Mouse (Mus musculus) small intestine, adult 2 months (tissue): Measurements from ENCODE around the gene Rfxap. TPM values are rescaled to one million over a fixed set of nuclear protein-coding genes. Genes with fewer than 3 reads are reported as not detected.

Experiments used
- H3K27ac ChIP-seq: fragments of 200-500 bp; 2 replicates; pipeline ENCODE4 v1.5.1; 2012; ENCODE audit warnings: low read depth, low read length, control low read depth, inconsistent platforms; ENCODE audit not compliant: insufficient read depth
- H3K27me3 ChIP-seq: fragments of 200-500 bp; 2 replicates; pipeline ENCODE4 v1.6.1; 2012; ENCODE audit warnings: mild to moderate bottlenecking, moderate library complexity, low read length, inconsistent platforms; ENCODE audit not compliant: control insufficient read depth, insufficient read depth
- H3K36me3 ChIP-seq: fragments of 200-500 bp; 2 replicates; pipeline ENCODE4 v1.6.1; 2012; ENCODE audit warnings: mild to moderate bottlenecking, low read length, control low read depth, inconsistent platforms; ENCODE audit not compliant: control insufficient read depth, insufficient read depth
- H3K4me1 ChIP-seq: fragments of 200-500 bp; 2 replicates; pipeline ENCODE4 v1.6.1; 2012; ENCODE audit warnings: low read length, inconsistent platforms, mixed read lengths; ENCODE audit not compliant: control insufficient read depth, insufficient read depth, insufficient read length
- H3K4me3 ChIP-seq: fragments of 200-500 bp; 2 replicates; pipeline ENCODE4 v1.5.1; 2012; ENCODE audit warnings: low read depth, mild to moderate bottlenecking, control low read depth, inconsistent platforms, low read length, moderate library complexity
- CTCF ChIP-seq: fragments of 200-500 bp; IDR thresholded peaks from 2 replicates; pipeline ENCODE4 v1.5.1; 2012; ENCODE audit warnings: low read depth, mild to moderate bottlenecking, control low read depth, inconsistent platforms, low read length, moderate library complexity, mixed read lengths; ENCODE audit not compliant: insufficient replicate concordance, insufficient read length; ENCODE audit errors: extremely low read depth
- POLR2A ChIP-seq: fragments of 200-500 bp; IDR thresholded peaks from 2 replicates; pipeline ENCODE4 v1.6.1; 2012; ENCODE audit warnings: low read depth, mild to moderate bottlenecking, control low read depth, inconsistent platforms, low read length, moderate library complexity
- WGBS: fragments of 180-500 bp; shearing (Covaris S2); methylation state at CpG from one replicate; pipeline ENCODE4 v1.1.7; 2018; 5-methylcytosine and 5-hydroxymethylcytosine counted together
- polyA plus RNA-seq: library from polyadenylated mRNA; depleted of rRNA; stranded (reverse); fragments of >200 nt; gene quantifications from 2 replicates; pipeline ENCODE4 v1.2.3, GENCODE M21; 2012; rRNA removed

Rfxap gene
- 16.7 and 31.0 TPM in 2 replicates for polyA plus RNA-seq

DNA sequence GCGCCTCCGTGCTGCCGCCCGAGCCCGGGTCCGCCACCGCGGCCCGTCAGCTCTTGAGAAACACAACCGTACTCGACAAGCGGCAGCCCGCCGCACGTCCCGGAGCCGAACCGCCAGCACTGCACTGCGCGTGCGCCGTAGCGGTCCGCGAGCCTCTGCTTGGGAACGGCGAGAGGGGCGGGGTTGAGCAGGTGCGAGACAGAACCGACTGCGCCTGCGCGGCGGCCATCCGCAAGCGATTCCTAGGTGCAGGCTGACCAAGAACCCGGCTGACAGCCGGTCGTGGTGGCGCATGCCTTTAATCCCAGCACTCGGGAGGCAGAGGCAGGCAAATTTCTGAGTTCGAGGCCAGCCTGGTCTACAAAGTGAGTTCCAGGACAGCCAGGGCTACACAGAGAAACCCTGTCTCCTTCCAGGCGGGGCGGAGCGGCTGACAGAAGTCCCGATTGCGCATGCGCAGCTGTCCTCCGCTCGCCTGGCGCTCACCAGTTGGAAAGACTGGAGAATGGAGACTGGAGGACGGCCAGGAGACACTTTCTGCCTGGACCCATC lies at the start of gene Rfxap:
Gene Rfxap, minus strand, starts transcription at position 126 of the 552 bp plus-strand sequence.
- under 1% methylated on average over 52 of the region's 52 CpGs for WGBS
- Histone ChIP-seq H3K27ac (peak within 1 kb of the TSS; percentile 66), H3K27me3 (no peaks in the 10 kb centered on the region), H3K4me1 (peaks cover 4% of the 10 kb centered on the region; the same call in 1 of the 2 replicates), H3K36me3 (peaks cover 10% of the 10 kb centered on the region), H3K4me3 (peak within 1 kb of the TSS; percentile 69)
- peak; percentile 92 for TF ChIP-seq POLR2A
- no peak for TF ChIP-seq CTCF

GRCm38 (mm10) chr3:54835421-54835820 lies 27.8 kb upstream of the Rfxap start:
- H3K27ac ChIP-seq, result no peak overlapping the region
- H3K4me1 ChIP-seq, result no peaks in the 10 kb centered on the region
- no peaks in the 10 kb centered on the region for H3K27me3 ChIP-seq
- no peak overlapping the region for H3K4me3 ChIP-seq
- no peaks in the 10 kb centered on the region for H3K36me3 ChIP-seq
- TF ChIP-seq POLR2A, result no peak
- TF ChIP-seq CTCF, result no peak
- 66% methylated on average over 2 of the region's 2 CpGs for WGBS

GRCm38 (mm10) chr3:54832491-54832890 lies 24.9 kb upstream of the Rfxap start:
- Histone ChIP-seq H3K36me3 (no peaks in the 10 kb centered on the region), H3K4me1 (no peaks in the 10 kb centered on the region), H3K4me3 (no peak overlapping the region), H3K27me3 (no peaks in the 10 kb centered on the region), H3K27ac (no peak overlapping the region)
- WGBS, result 83% methylated on average over 3 of the region's 3 CpGs
- TF ChIP-seq CTCF (no peak), POLR2A (no peak)

- no peak overlapping the region for H3K27ac ChIP-seq
- no peaks in the 10 kb centered on the region for H3K4me1 ChIP-seq
- no peaks in the 10 kb centered on the region; the same call in 1 of the 2 replicates for H3K27me3 ChIP-seq
- 61% methylated on average over 5 of the region's 5 CpGs for WGBS
- no peak overlapping the region for H3K4me3 ChIP-seq
- no peaks in the 10 kb centered on the region for H3K36me3 ChIP-seq
- no peak for TF ChIP-seq POLR2A
- no peak for TF ChIP-seq CTCF
These were observed 14.9 kb upstream of the Rfxap start for GRCm38 (mm10) chr3:54822526-54822925.

DNA sequence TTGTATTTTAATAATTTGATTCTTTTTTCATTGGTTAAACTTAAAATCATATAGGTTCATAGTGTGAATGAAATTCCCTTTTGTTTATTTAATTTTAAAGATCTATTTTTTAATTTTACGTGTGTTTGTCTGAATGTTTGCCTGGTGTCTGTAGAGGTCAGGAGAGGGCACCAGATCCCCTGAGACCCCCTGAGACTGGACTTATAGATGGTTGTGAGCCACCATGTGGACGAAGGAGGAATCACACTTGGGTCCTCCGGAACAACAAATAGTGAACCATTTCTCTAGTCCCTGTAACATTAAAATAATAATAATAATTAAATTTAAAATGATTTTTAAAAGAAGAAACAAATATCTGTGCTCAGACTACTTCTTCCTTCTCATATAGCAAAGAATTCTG lies 7.7 kb upstream of the Rfxap start:
- H3K27me3 ChIP-seq, result no peaks in the 10 kb centered on the region; the same call in 1 of the 2 replicates
- H3K4me1 ChIP-seq, result no peaks in the 10 kb centered on the region
- H3K36me3 ChIP-seq, result no peaks in the 10 kb centered on the region
- 11% methylated on average over 3 of the region's 3 CpGs for WGBS
- TF ChIP-seq POLR2A (no peak), CTCF (peak; percentile 82; the same call in 1 of the 2 replicates)
- no peak overlapping the region for H3K27ac ChIP-seq
- H3K4me3 ChIP-seq, result no peak overlapping the region

DNA sequence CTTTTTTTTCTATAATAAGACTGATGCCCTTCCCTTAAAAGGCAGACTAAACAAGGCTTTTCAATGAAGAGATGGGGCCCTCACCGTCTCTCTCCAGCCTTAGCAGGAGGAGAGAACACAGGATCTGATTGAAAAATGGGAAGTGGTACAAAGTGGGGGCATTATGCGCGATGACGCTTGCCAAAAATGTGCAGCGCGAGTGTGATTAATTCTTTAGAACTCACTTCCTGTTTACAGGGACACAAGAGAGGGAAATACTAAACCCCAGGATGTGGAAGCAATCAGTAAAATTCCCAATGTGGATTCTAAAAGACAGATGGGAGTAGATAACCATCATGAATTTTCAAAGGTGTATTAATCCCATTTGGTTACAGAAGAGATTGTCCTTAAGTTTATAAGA lies 7.0 kb upstream of the Rfxap start:
- Histone ChIP-seq H3K27ac (no peak overlapping the region), H3K36me3 (no peaks in the 10 kb centered on the region), H3K4me1 (no peaks in the 10 kb centered on the region), H3K27me3 (no peaks in the 10 kb centered on the region), H3K4me3 (no peak overlapping the region)
- 59% methylated on average over 6 of the region's 6 CpGs for WGBS
- no peak for TF ChIP-seq POLR2A
- TF ChIP-seq CTCF, result no peak

DNA sequence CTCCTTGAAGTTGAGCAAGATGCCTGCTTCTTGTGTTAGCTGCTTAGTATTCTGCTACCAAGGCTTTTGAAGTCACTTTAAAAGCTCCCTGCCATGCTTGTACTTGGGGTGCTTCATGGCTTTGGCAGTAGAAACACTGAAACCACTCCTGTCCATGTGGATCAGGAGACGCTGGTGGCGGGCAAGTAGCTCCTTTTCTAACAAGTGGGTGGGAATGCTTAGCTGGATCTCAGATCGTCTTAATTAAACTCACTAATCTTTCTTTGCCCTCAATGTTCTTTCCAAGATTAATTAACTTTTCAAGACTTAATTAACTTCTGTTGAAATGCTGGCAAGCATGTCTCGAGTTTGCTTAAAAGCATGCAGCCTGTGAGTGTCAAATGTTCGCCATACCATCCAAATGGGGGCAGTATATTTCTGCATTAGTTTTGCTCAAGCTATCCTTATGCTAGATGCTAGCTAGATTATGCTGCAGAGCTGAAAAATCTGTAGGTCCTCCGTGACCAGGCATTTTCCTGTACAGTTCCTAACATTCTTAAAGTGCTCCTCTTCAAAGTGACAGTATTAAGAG lies 5.9 kb upstream of the Rfxap start:
- H3K27ac ChIP-seq, result no peak overlapping the region
- H3K36me3 ChIP-seq, result no peaks in the 10 kb centered on the region
- H3K4me1 ChIP-seq, result no peaks in the 10 kb centered on the region
- H3K4me3 ChIP-seq, result no peak overlapping the region
- 69% methylated on average over 6 of the region's 6 CpGs for WGBS
- TF ChIP-seq CTCF (no peak), POLR2A (no peak)
- H3K27me3 ChIP-seq, result no peaks in the 10 kb centered on the region

- Histone ChIP-seq H3K36me3 (no peaks in the 10 kb centered on the region), H3K4me1 (peaks cover 4% of the 10 kb centered on the region; the same call in 1 of the 2 replicates), H3K27me3 (no peaks in the 10 kb centered on the region), H3K27ac (no peak overlapping the region), H3K4me3 (no peak overlapping the region)
- WGBS, result 55% methylated on average over 1 of the region's 1 CpGs
- TF ChIP-seq POLR2A, result no peak
- TF ChIP-seq CTCF, result no peak
These were observed 4.0 kb upstream of the Rfxap start for GRCm38 (mm10) chr3:54811616-54812015.
